Mouse (Mus musculus) testis, adult 2 months (tissue): ENCODE measurements around the gene Morn3. TPM values are rescaled to one million over a fixed set of nuclear protein-coding genes. Genes with fewer than 3 reads are reported as not detected.

ENCODE experiments used
- H3K27ac ChIP-seq: fragments of 200-500 bp; 2 replicates; pipeline ENCODE4 v1.5.1; 2012; ENCODE audit warnings: low read depth, low read length; ENCODE audit not compliant: control insufficient read depth, insufficient read depth
- H3K27me3 ChIP-seq: fragments of 200-500 bp; 2 replicates; pipeline ENCODE4 v1.6.1; 2012; ENCODE audit warnings: mild to moderate bottlenecking, low read length, moderate library complexity; ENCODE audit not compliant: control insufficient read depth, insufficient read depth
- H3K36me3 ChIP-seq: fragments of 200-500 bp; 2 replicates; pipeline ENCODE4 v1.6.1; 2012; ENCODE audit warnings: mild to moderate bottlenecking, low read length; ENCODE audit not compliant: control insufficient read depth, insufficient read depth
- H3K4me1 ChIP-seq: fragments of 200-500 bp; 2 replicates; pipeline ENCODE4 v1.6.1; 2012; ENCODE audit warnings: low read length; ENCODE audit not compliant: control insufficient read depth, insufficient read depth
- H3K4me3 ChIP-seq: fragments of 200-500 bp; 2 replicates; pipeline ENCODE4 v1.5.1; 2012; ENCODE audit warnings: low read depth, mild to moderate bottlenecking, low read length, moderate library complexity, mixed read lengths; ENCODE audit not compliant: control insufficient read depth
- CTCF ChIP-seq: fragments of 200-500 bp; IDR thresholded peaks from 2 replicates; pipeline ENCODE4 v1.5.1; 2012; ENCODE audit warnings: low read depth, mild to moderate bottlenecking, inconsistent platforms, low read length, moderate library complexity; ENCODE audit not compliant: control insufficient read depth, insufficient read depth, insufficient replicate concordance
- POLR2A ChIP-seq: fragments of 200-500 bp; IDR thresholded peaks from 2 replicates; pipeline ENCODE4 v1.6.1; 2012; ENCODE audit warnings: low read depth, mild to moderate bottlenecking, inconsistent platforms, low read length, moderate library complexity; ENCODE audit not compliant: control insufficient read depth
- polyA plus RNA-seq: library from polyadenylated mRNA; depleted of rRNA; stranded (reverse); fragments of >200 nt; gene quantifications from 2 replicates; pipeline ENCODE4 v1.2.3, GENCODE M21; 2012

Morn3 gene
- polyA plus RNA-seq, 1 experiment: 285 TPM

DNA sequence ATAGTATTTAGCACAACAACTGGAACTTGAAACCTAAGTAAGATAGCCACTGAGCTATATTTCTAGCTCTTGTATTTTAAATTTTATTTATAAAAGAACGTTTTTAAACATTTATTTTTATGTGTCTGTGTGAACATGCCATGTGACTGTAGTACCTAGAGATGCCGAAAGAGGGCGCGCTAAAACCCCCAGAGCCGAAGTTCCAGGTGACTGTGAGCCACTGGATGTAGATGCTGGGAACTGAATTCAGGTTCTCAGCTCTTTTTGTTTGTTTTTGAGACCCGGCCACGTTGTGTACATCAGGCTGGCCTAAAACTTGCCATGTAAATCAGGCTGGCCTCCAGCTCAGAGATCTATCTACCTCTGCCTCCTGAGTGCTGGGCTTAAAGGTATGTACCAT is 3.0 kb downstream of the Morn3 start:
- Histone ChIP-seq H3K27me3 (no peaks in the 10 kb centered on the region), H3K27ac (no peak overlapping the region), H3K4me1 (peaks cover 6% of the 10 kb centered on the region), H3K36me3 (no peaks in the 10 kb centered on the region), H3K4me3 (no peak overlapping the region)
- TF ChIP-seq CTCF (peak; percentile 33; the same call in 1 of the 2 replicates), POLR2A (no peak)

- no peak overlapping the region for H3K27ac ChIP-seq
- TF ChIP-seq CTCF (no peak), POLR2A (no peak)
- no peaks in the 10 kb centered on the region for H3K36me3 ChIP-seq
- H3K4me3 ChIP-seq: no peak overlapping the region
- no peaks in the 10 kb centered on the region for H3K27me3 ChIP-seq
- peaks cover 21% of the 10 kb centered on the region for H3K4me1 ChIP-seq
Measured at GRCm38 (mm10) chr5:123040796-123041195, 6.0 kb downstream of the Morn3 start.

DNA sequence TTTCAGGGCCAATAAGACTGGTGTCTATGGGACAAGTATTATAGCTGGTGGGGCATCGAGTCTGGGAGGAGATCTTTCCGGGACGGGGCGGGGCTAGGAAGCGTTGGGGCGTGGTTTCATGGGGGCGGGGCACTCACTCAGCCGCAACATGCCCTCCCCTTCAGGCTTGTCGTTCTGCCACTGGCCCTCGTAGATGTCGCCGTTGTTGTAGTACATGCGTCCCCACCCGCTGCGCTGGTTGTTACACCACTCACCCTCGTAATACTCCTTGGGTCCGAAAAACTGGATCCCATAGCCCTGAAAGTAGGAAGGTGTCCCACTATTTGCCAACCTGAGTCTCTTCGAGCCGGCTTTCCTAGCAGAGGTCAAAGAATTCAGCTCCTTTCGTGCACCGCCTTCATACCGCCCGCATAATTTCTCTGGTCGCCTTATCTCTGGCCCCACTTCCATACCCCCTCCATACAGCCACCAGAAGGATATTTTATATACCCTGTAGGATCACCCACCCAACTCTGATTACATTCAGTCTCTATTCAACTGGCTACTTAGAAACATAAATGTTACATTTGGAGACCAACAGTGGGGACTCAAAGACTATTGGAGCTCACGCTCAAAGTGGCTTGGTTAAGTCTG is 7.6 kb downstream of the Morn3 start:
- no peak overlapping the region for H3K27ac ChIP-seq
- H3K4me1 ChIP-seq: peaks cover 21% of the 10 kb centered on the region
- TF ChIP-seq POLR2A (peak; percentile 42; the same call in 1 of the 2 replicates), CTCF (no peak)

DNA sequence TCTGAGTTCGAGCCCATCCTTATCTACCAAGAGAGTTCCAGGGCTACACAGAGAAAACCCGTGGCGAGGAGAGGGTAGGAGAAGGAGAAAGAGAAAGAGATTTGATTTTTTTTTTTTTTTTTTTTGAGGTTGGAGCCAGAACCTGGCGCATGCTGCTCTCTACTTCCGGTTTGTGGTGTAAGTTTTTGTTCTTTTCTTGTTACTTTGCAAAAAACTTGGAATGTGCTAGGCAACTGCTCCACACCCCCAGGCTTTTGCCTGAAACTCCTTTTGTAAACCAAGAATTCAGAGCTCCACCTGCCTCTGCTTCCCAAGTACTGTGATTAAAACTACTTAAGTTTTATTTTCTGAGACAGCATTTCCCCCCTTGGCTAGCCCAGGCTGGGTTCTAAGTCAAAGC is 8.7 kb downstream of the Morn3 start:
- peaks cover 21% of the 10 kb centered on the region for H3K4me1 ChIP-seq
- H3K27ac ChIP-seq: no peak overlapping the region
- TF ChIP-seq POLR2A: no peak
- TF ChIP-seq CTCF: no peak
- no peaks in the 10 kb centered on the region for H3K27me3 ChIP-seq
- H3K4me3 ChIP-seq: no peak overlapping the region
- no peaks in the 10 kb centered on the region for H3K36me3 ChIP-seq

More for the DNA sequence above, 7.6 kb downstream of the Morn3 start:
- Histone ChIP-seq H3K36me3 (no peaks in the 10 kb centered on the region), H3K27me3 (no peaks in the 10 kb centered on the region), H3K4me3 (peak overlapping the region; percentile 67)

- TF ChIP-seq POLR2A: no peak
- no peak for TF ChIP-seq CTCF
- no peak overlapping the region for H3K27ac ChIP-seq
- no peaks in the 10 kb centered on the region for H3K27me3 ChIP-seq
Measured at GRCm38 (mm10) chr5:123035564-123035963, 11.3 kb downstream of the Morn3 start.

GRCm38 (mm10) chr5:123035089-123035488 is 11.7 kb downstream of the Morn3 start:
- Histone ChIP-seq H3K27ac (no peak overlapping the region), H3K4me3 (no peak overlapping the region), H3K4me1 (peaks cover 21% of the 10 kb centered on the region), H3K36me3 (no peaks in the 10 kb centered on the region), H3K27me3 (no peaks in the 10 kb centered on the region)
- TF ChIP-seq CTCF (no peak), POLR2A (no peak)

More at GRCm38 (mm10) chr5:123035564-123035963, 11.3 kb downstream of the Morn3 start:
- no peaks in the 10 kb centered on the region for H3K36me3 ChIP-seq
- no peak overlapping the region for H3K4me3 ChIP-seq
- H3K4me1 ChIP-seq: peaks cover 21% of the 10 kb centered on the region

DNA sequence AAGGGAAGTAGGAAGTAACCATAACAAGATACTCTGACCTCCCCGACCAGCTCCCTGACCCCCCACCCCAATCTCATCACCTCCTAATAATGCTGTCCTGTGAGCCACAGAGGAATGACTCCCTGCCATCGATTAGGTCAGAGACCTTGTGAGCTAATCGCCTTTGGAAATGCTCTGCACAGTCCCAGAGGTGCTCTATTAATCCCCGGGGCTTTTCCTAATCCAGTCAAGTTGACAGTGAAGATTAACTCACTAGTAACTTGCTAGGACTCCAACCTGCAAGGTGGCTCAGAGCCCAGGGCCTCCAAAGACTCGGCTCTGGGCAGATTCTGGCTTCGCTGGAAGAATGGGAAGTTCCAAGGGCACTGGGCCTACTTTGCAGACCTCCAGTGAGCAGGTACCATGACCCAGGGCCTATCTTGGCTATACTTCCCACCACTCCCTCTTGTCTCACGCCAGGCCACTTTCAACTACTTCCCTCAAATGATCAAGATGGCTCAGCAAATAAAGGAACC is 13.1 kb downstream of the Morn3 start:
- peaks cover 20% of the 10 kb centered on the region for H3K4me1 ChIP-seq
- TF ChIP-seq CTCF (no peak), POLR2A (no peak)
- H3K4me3 ChIP-seq: no peak overlapping the region
- no peaks in the 10 kb centered on the region for H3K27me3 ChIP-seq
- H3K36me3 ChIP-seq: no peaks in the 10 kb centered on the region
- H3K27ac ChIP-seq: no peak overlapping the region

- Histone ChIP-seq H3K27ac (no peak overlapping the region), H3K27me3 (no peaks in the 10 kb centered on the region), H3K36me3 (no peaks in the 10 kb centered on the region), H3K4me1 (peaks cover 6% of the 10 kb centered on the region), H3K4me3 (no peak overlapping the region)
- TF ChIP-seq CTCF (no peak), POLR2A (no peak)
Measured at GRCm38 (mm10) chr5:123031312-123031711, 15.5 kb downstream of the Morn3 start.
